In genomic region chr14:76556852-76557208, GRCm38 (mm10) we compare ENCODE assay signal across 8 mouse cellular contexts. TPM values are rescaled to one million over a fixed set of nuclear protein-coding genes. Genes with fewer than 3 reads are reported as not detected.
DNase-seq lines count a peak whose midpoint lies in the region; ATAC-seq and TF ChIP-seq lines count a peak whose summit lies in the region.

Serp2 (minus strand) TSS chr14:76556889.

- H3K9ac ChIP-seq in limb, embryonic 12.5 days (replicated peaks) = peak within 1 kb of the TSS; percentile 85
- peak within 1 kb of the TSS; percentile 72 for H3K9ac ChIP-seq in stomach, postnatal 0 days (ENCODE audit: low read length)

- TF ChIP-seq POLR2A in thymus, adult 2 months (IDR thresholded peaks at IDR 0.05; ENCODE audit: control insufficient read depth, extremely low read depth, insufficient read depth, low read length, poor library complexity) = no peak

- no peaks in the 10 kb centered on the region for H3K9me3 ChIP-seq in limb, embryonic 12.5 days
- H3K9me3 ChIP-seq in stomach, postnatal 0 days (ENCODE audit: control insufficient read depth, low read length) = no peaks in the 10 kb centered on the region

- no peaks in the 10 kb centered on the region for H3K36me3 ChIP-seq in thymus, adult 2 months (ENCODE audit: control insufficient read depth, insufficient read depth, low read length)
- H3K36me3 ChIP-seq in limb, embryonic 12.5 days = no peaks in the 10 kb centered on the region
- no peaks in the 10 kb centered on the region for H3K36me3 ChIP-seq in stomach, postnatal 0 days (ENCODE audit: control insufficient read depth, insufficient read depth, low read length)

- no peak for TF ChIP-seq CTCF in thymus, adult 2 months (IDR thresholded peaks at IDR 0.05; ENCODE audit: borderline replicate concordance, control insufficient read depth, extremely low read depth, insufficient read depth, low read length, poor library complexity)
- TF ChIP-seq CTCF in stomach, postnatal 0 days (IDR thresholded peaks at IDR 0.05; ENCODE audit: low read depth) = no peak

- peak within 1 kb of the TSS; percentile 44 for H3K4me3 ChIP-seq in thymus, adult 2 months (ENCODE audit: control insufficient read depth, insufficient read depth, low read length)
- H3K4me3 ChIP-seq in limb, embryonic 12.5 days (replicated peaks) = peak within 1 kb of the TSS; percentile 65
- peak within 1 kb of the TSS; percentile 60 for H3K4me3 ChIP-seq in stomach, postnatal 0 days (ENCODE audit: low read depth, low read length)

- DNase-seq in frontal cortex, adult 2 months (ENCODE audit: extremely low spot score in 1 of 2, low spot score in 1 of 2) = no peak
- no peak for DNase-seq in frontal cortex, postnatal 36 days (ENCODE audit: low spot score in 2 of 2)
- no peak for DNase-seq in thymus, adult 2 months
- no peak for DNase-seq in thymus, adult 18-20 months
- no peak for DNase-seq in stomach, postnatal 0 days (ENCODE audit: low spot score)
- DNase-seq in adrenal gland, adult 8-10 months = no peak
- DNase-seq in kidney, postnatal 25 days = no peak

- peaks cover 3% of the 10 kb centered on the region; the same call in 1 of the 2 replicates for H3K27me3 ChIP-seq in thymus, adult 2 months (ENCODE audit: control insufficient read depth, insufficient read depth, low read length)
- peaks cover 5% of the 10 kb centered on the region for H3K27me3 ChIP-seq in limb, embryonic 12.5 days
- no peaks in the 10 kb centered on the region for H3K27me3 ChIP-seq in stomach, postnatal 0 days (ENCODE audit: control insufficient read depth, insufficient read depth, low read length)

- peak within 1 kb of the TSS; percentile 91 for H3K4me2 ChIP-seq in limb, embryonic 12.5 days
- peak within 1 kb of the TSS; percentile 95 for H3K4me2 ChIP-seq in stomach, postnatal 0 days (replicated peaks; ENCODE audit: low read depth)

- WGBS in thymus, adult 2 months = 14% methylated on average over 17 of the region's 17 CpGs
- WGBS in limb, embryonic 12.5 days = 11% methylated on average over 17 of the region's 17 CpGs
- WGBS in stomach, postnatal 0 days = 8% methylated on average over 17 of the region's 17 CpGs

- TF ChIP-seq EP300 in stomach, postnatal 0 days (optimal IDR thresholded peaks at IDR 0.05) = no peak

- no peak within 1 kb of the TSS for H3K27ac ChIP-seq in thymus, adult 2 months (ENCODE audit: control insufficient read depth, insufficient read depth, low read length)
- H3K27ac ChIP-seq in limb, embryonic 12.5 days = peak within 1 kb of the TSS; percentile 95
- peak within 1 kb of the TSS; percentile 81 for H3K27ac ChIP-seq in stomach, postnatal 0 days (replicated peaks)

- ATAC-seq in limb, embryonic 12.5 days (ENCODE audit: insufficient number of reproducible peaks, insufficient read depth, low FRiP score, low TSS enrichment, low read depth) = 0 out of 2 replicates have a peak, but pooled peaks have one; percentile 8
- no peak; the same call in 1 of the 2 replicates for ATAC-seq in stomach, postnatal 0 days (ENCODE audit: low FRiP score, low TSS enrichment)

- H3K4me1 ChIP-seq in thymus, adult 2 months (replicated peaks; ENCODE audit: control insufficient read depth, insufficient read depth, low read length) = peaks cover 14% of the 10 kb centered on the region
- H3K4me1 ChIP-seq in limb, embryonic 12.5 days (replicated peaks) = peaks cover 47% of the 10 kb centered on the region
- no peaks in the 10 kb centered on the region; the same call in none of the 2 replicates for H3K4me1 ChIP-seq in stomach, postnatal 0 days (replicated peaks; ENCODE audit: control insufficient read depth, insufficient read depth)

RNA-seq across cellular contexts. Expression of gene Serp2, which starts in this region (rescaled TPM):
- 195 and 205 TPM in 2 replicates for polyA plus RNA-seq in frontal cortex, adult 2 months (2012; rRNA removed)
- 3.7 and 6.2 TPM in 2 replicates for polyA plus RNA-seq in thymus, adult 2 months (2012; rRNA removed)
- 15.5 and 16.2 TPM in 2 replicates for polyA plus RNA-seq in limb, embryonic 12.5 days (2016; fragmentation: Nextera tagmentation; extraction: Ambion mirVana)
- polyA plus RNA-seq in stomach, postnatal 0 days (2015; fragmentation: Nextera tagmentation; extraction: Ambion mirVana) = 7.4 and 8.0 TPM in 2 replicates
- 1 to 10 TPM; 4.5 to 10.0 (median 6.7) TPM for total RNA-seq in adrenal gland, adult 8-10 months (2022)

Comparison
In these comparisons a context has a peak if more than half of its experiments do, and no peak if none do; other contexts are left out.
1. RNA of gene Serp2 (polyA plus RNA-seq): 195 to 205 TPM in frontal cortex, adult 2 months; 15.5 to 16.2 TPM in limb, embryonic 12.5 days, 7.4 to 8.0 TPM in stomach, postnatal 0 days and 3.7 to 6.2 TPM in thymus, adult 2 months; every median in the first group is over 10 times any median in the second.
2. Peak in every context shown above with its lines, with median percentiles within 50 percentile points of each other: H3K4me3 ChIP-seq.